Mouse (Mus musculus) spleen, embryonic (tissue): ENCODE measurements around the gene Sarnp.

Source experiments
- CTCF ChIA-PET: fragments of 350-600 bp; sonication (Branson Sonifier 250); formaldehyde crosslinking; loops from one replicate; lab custom pipeline; 2022; lab: Charles Lee

The Sarnp gene

GRCm38 (mm10) chr10:128911430-128911829, 94.3 kb downstream of the Sarnp start:
- CTCF ChIA-PET: interaction anchor here (0.7 kb wide), 2 partner anchors 1135 to 1871 kb away, joined by 5 to 9 read pairs; partner anchors contain the start of gene Rdh9

- CTCF ChIA-PET: interaction anchor here (0.7 kb wide), 1 partner anchor 1872 kb away, joined by 5 read pairs; no protein-coding TSS in a partner anchor
Observed at GRCm38 (mm10) chr10:128912268-128912667, 95.1 kb downstream of the Sarnp start.

GRCm38 (mm10) chr10:128912791-128913190, 95.7 kb downstream of the Sarnp start:
- CTCF ChIA-PET: no interaction called here

- CTCF ChIA-PET: no interaction called here
Observed at GRCm38 (mm10) chr10:128913219-128913618, 96.1 kb downstream of the Sarnp start.

GRCm38 (mm10) chr10:128913696-128914095, 96.6 kb downstream of the Sarnp start:
- CTCF ChIA-PET: no interaction called here

GRCm38 (mm10) chr10:128915550-128915949, 98.4 kb downstream of the Sarnp start:
- CTCF ChIA-PET: no interaction called here

GRCm38 (mm10) chr10:128916665-128917064, 99.5 kb downstream of the Sarnp start:
- CTCF ChIA-PET: no interaction called here

GRCm38 (mm10) chr10:128917400-128917799, 100.3 kb downstream of the Sarnp start:
- CTCF ChIA-PET: no interaction called here

GRCm38 (mm10) chr10:128918246-128918645, 101.1 kb downstream of the Sarnp start:
- CTCF ChIA-PET: no interaction called here

- CTCF ChIA-PET: interaction anchor here (0.6 kb wide), 1 partner anchor 76 kb away, joined by 3 read pairs; no protein-coding TSS in a partner anchor
Observed at GRCm38 (mm10) chr10:128919203-128919631, 102.1 kb downstream of the Sarnp start.

- CTCF ChIA-PET: no interaction called here
Observed at GRCm38 (mm10) chr10:128919966-128920365, 102.8 kb downstream of the Sarnp start.

GRCm38 (mm10) chr10:128920736-128921161, 103.6 kb downstream of the Sarnp start:
- CTCF ChIA-PET: no interaction called here

GRCm38 (mm10) chr10:128921251-128921650, 104.1 kb downstream of the Sarnp start:
- CTCF ChIA-PET: interaction anchor here (0.7 kb wide), 1 partner anchor 58 kb away, joined by 4 read pairs; no protein-coding TSS in a partner anchor

- CTCF ChIA-PET: interaction anchor here (0.7 kb wide), 1 partner anchor 59 kb away, joined by 4 read pairs; no protein-coding TSS in a partner anchor
Observed at GRCm38 (mm10) chr10:128921883-128922821, 105.0 kb downstream of the Sarnp start.

GRCm38 (mm10) chr10:128922822-128923012, 105.6 kb downstream of the Sarnp start, which contains the start of gene Rdh5:
TSS of gene Rdh5 (minus strand) at chr10:128922888.
- CTCF ChIA-PET: no interaction called here

GRCm38 (mm10) chr10:128923013-128923691, 106.0 kb downstream of the Sarnp start:
- CTCF ChIA-PET: no interaction called here

GRCm38 (mm10) chr10:128923935-128924334, 106.8 kb downstream of the Sarnp start, which contains the start of gene Bloc1s1:
TSS of gene Bloc1s1 (minus strand) at chr10:128924035.
- CTCF ChIA-PET: no interaction called here
